Mouse (Mus musculus): ENCODE measurements around the gene Dnajc27. TPM values are rescaled to one million over a fixed set of nuclear protein-coding genes. Genes with fewer than 3 reads are reported as not detected.

The Dnajc27 gene
- polyA plus RNA-seq, 1 experiment from 2014 or later, result 9.6 TPM

Other genes starting within 250 kb of the Dnajc27 start
- gene Pomc, start 127.6 kb upstream of the Dnajc27 start, polyA plus RNA-seq (2015; fragmentation: Nextera tagmentation; extraction: Ambion mirVana), result 13.1 and 24.1 TPM in 2 replicates
- 20.7 and 24.4 TPM in 2 replicates for gene Efr3b, start 43.7 kb upstream of the Dnajc27 start, polyA plus RNA-seq (2015; fragmentation: Nextera tagmentation; extraction: Ambion mirVana)
- 6.4 and 7.6 TPM in 2 replicates for gene Adcy3, start 50.5 kb downstream of the Dnajc27 start, polyA plus RNA-seq (2015; fragmentation: Nextera tagmentation; extraction: Ambion mirVana)
- 5.1 and 5.7 TPM in 2 replicates for gene Ptrhd1, start 151.4 kb downstream of the Dnajc27 start, polyA plus RNA-seq (2015; fragmentation: Nextera tagmentation; extraction: Ambion mirVana)
- gene Cenpo, start 151.7 kb downstream of the Dnajc27 start, polyA plus RNA-seq (2015; fragmentation: Nextera tagmentation; extraction: Ambion mirVana), result 14.8 and 16.2 TPM in 2 replicates